Mouse (Mus musculus): ENCODE data around the gene Hrh2. TPM values are rescaled to one million over a fixed set of nuclear protein-coding genes. Genes with fewer than 3 reads are reported as not detected.

Hrh2 gene
- polyA plus RNA-seq, 1 experiment from 2014 or later: 0.11 TPM

- WGBS: 26% methylated on average over 8 of the region's 8 CpGs
- H3K4me2 ChIP-seq (replicated peaks): no peak overlapping the region
- H3K27me3 ChIP-seq (replicated peaks): peaks cover 4% of the 10 kb centered on the region; the same call in 1 of the 2 replicates
- H3K9ac ChIP-seq: no peak overlapping the region
- ATAC-seq: no peak
- no peaks in the 10 kb centered on the region for H3K36me3 ChIP-seq
- no peaks in the 10 kb centered on the region for H3K4me1 ChIP-seq (replicated peaks)
- no peak overlapping the region for H3K4me3 ChIP-seq (replicated peaks)
- no peak overlapping the region for H3K27ac ChIP-seq
- no peaks in the 10 kb centered on the region for H3K9me3 ChIP-seq
Measured at GRCm38 (mm10) chr13:54258231-54258743, 66.4 kb downstream of the Hrh2 start.

- H3K36me3 ChIP-seq: no peaks in the 10 kb centered on the region
- H3K27me3 ChIP-seq (replicated peaks): peaks cover 4% of the 10 kb centered on the region; the same call in 1 of the 2 replicates
- no peaks in the 10 kb centered on the region for H3K4me1 ChIP-seq (replicated peaks)
- H3K9ac ChIP-seq: no peak overlapping the region
- H3K27ac ChIP-seq: no peak overlapping the region
- ATAC-seq: no peak
- WGBS: 24% methylated on average over 8 of the region's 8 CpGs
- no peak overlapping the region for H3K4me3 ChIP-seq (replicated peaks)
- H3K9me3 ChIP-seq: no peaks in the 10 kb centered on the region
- H3K4me2 ChIP-seq (replicated peaks): no peak overlapping the region
Measured at GRCm38 (mm10) chr13:54260318-54260717, 68.4 kb downstream of the Hrh2 start.

GRCm38 (mm10) chr13:54262741-54263510, 71.0 kb downstream of the Hrh2 start:
- ATAC-seq: no peak
- WGBS: 87% methylated on average over 15 of the region's 15 CpGs
- H3K4me2 ChIP-seq (replicated peaks): no peak overlapping the region
- no peak overlapping the region for H3K4me3 ChIP-seq (replicated peaks)
- H3K9ac ChIP-seq: no peak overlapping the region
- H3K27ac ChIP-seq: no peak overlapping the region
- H3K9me3 ChIP-seq: no peaks in the 10 kb centered on the region
- H3K4me1 ChIP-seq (replicated peaks): no peaks in the 10 kb centered on the region
- H3K36me3 ChIP-seq: no peaks in the 10 kb centered on the region
- 0 out of 2 replicates have a peak, but pooled peaks cover 4% of the 10 kb centered on the region for H3K27me3 ChIP-seq (replicated peaks)

- Histone ChIP-seq H3K4me2 (replicated peaks) (no peak overlapping the region), H3K27ac (no peak overlapping the region), H3K9ac (no peak overlapping the region), H3K27me3 (replicated peaks) (0 out of 2 replicates have a peak, but pooled peaks cover 4% of the 10 kb centered on the region), H3K36me3 (no peaks in the 10 kb centered on the region), H3K4me3 (replicated peaks) (no peak overlapping the region), H3K9me3 (no peaks in the 10 kb centered on the region), H3K4me1 (replicated peaks) (no peaks in the 10 kb centered on the region)
- 63% methylated on average over 6 of the region's 6 CpGs for WGBS
- no peak for ATAC-seq
Measured at GRCm38 (mm10) chr13:54263641-54264040, 71.7 kb downstream of the Hrh2 start.

GRCm38 (mm10) chr13:54266472-54266871, 74.5 kb downstream of the Hrh2 start:
- Histone ChIP-seq H3K9me3 (no peaks in the 10 kb centered on the region), H3K4me2 (replicated peaks) (no peak overlapping the region), H3K36me3 (no peaks in the 10 kb centered on the region), H3K27ac (no peak overlapping the region), H3K4me1 (replicated peaks) (no peaks in the 10 kb centered on the region), H3K9ac (no peak overlapping the region), H3K27me3 (replicated peaks) (no peaks in the 10 kb centered on the region), H3K4me3 (replicated peaks) (no peak overlapping the region)
- WGBS: 12% methylated on average over 9 of the region's 9 CpGs
- ATAC-seq: no peak

GRCm38 (mm10) chr13:54269087-54269486, 77.2 kb downstream of the Hrh2 start:
- Histone ChIP-seq H3K9me3 (no peaks in the 10 kb centered on the region), H3K9ac (no peak overlapping the region), H3K27me3 (replicated peaks) (no peaks in the 10 kb centered on the region), H3K4me2 (replicated peaks) (no peak overlapping the region), H3K36me3 (no peaks in the 10 kb centered on the region), H3K4me3 (replicated peaks) (no peak overlapping the region), H3K27ac (no peak overlapping the region), H3K4me1 (replicated peaks) (no peaks in the 10 kb centered on the region)
- ATAC-seq: no peak
- WGBS: 81% methylated on average over 3 of the region's 3 CpGs

- no peak overlapping the region for H3K4me3 ChIP-seq (replicated peaks)
- no peak overlapping the region for H3K9ac ChIP-seq
- no peaks in the 10 kb centered on the region for H3K4me1 ChIP-seq (replicated peaks)
- H3K9me3 ChIP-seq: no peaks in the 10 kb centered on the region
- H3K27ac ChIP-seq: no peak overlapping the region
- H3K4me2 ChIP-seq (replicated peaks): no peak overlapping the region
- H3K36me3 ChIP-seq: no peaks in the 10 kb centered on the region
- ATAC-seq: no peak
- 65% methylated on average over 8 of the region's 8 CpGs for WGBS
- H3K27me3 ChIP-seq (replicated peaks): no peaks in the 10 kb centered on the region
Measured at GRCm38 (mm10) chr13:54269628-54270027, 77.7 kb downstream of the Hrh2 start.

GRCm38 (mm10) chr13:54272076-54272475, 80.1 kb downstream of the Hrh2 start:
- no peak overlapping the region for H3K4me2 ChIP-seq (replicated peaks)
- no peaks in the 10 kb centered on the region for H3K9me3 ChIP-seq
- H3K4me1 ChIP-seq (replicated peaks): no peaks in the 10 kb centered on the region
- H3K4me3 ChIP-seq (replicated peaks): no peak overlapping the region
- H3K9ac ChIP-seq: no peak overlapping the region
- H3K36me3 ChIP-seq: no peaks in the 10 kb centered on the region
- no peak for ATAC-seq
- no peaks in the 10 kb centered on the region for H3K27me3 ChIP-seq (replicated peaks)
- H3K27ac ChIP-seq: no peak overlapping the region
- 81% methylated on average over 7 of the region's 7 CpGs for WGBS

GRCm38 (mm10) chr13:54277406-54277805, 85.5 kb downstream of the Hrh2 start:
- no peak overlapping the region for H3K27ac ChIP-seq
- H3K9me3 ChIP-seq: no peaks in the 10 kb centered on the region
- H3K4me2 ChIP-seq (replicated peaks): no peak overlapping the region
- peaks cover 5% of the 10 kb centered on the region for H3K27me3 ChIP-seq (replicated peaks)
- no peaks in the 10 kb centered on the region for H3K36me3 ChIP-seq
- no peak overlapping the region for H3K9ac ChIP-seq
- WGBS: 81% methylated on average over 6 of the region's 6 CpGs
- H3K4me1 ChIP-seq (replicated peaks): peaks cover under 1% of the 10 kb centered on the region; the same call in 1 of the 2 replicates
- H3K4me3 ChIP-seq (replicated peaks): no peak overlapping the region
- no peak for ATAC-seq

- Histone ChIP-seq H3K4me3 (replicated peaks) (no peak overlapping the region), H3K9ac (no peak overlapping the region), H3K9me3 (no peaks in the 10 kb centered on the region), H3K36me3 (no peaks in the 10 kb centered on the region), H3K27me3 (replicated peaks) (peaks cover 5% of the 10 kb centered on the region), H3K27ac (no peak overlapping the region), H3K4me1 (replicated peaks) (peaks cover 5% of the 10 kb centered on the region; the same call in 1 of the 2 replicates), H3K4me2 (replicated peaks) (no peak overlapping the region)
- 73% methylated on average over 7 of the region's 7 CpGs for WGBS
- ATAC-seq: no peak
Measured at GRCm38 (mm10) chr13:54280366-54280765, 88.4 kb downstream of the Hrh2 start.

GRCm38 (mm10) chr13:54281149-54281548, 89.2 kb downstream of the Hrh2 start:
- Histone ChIP-seq H3K36me3 (no peaks in the 10 kb centered on the region), H3K9ac (no peak overlapping the region), H3K4me3 (replicated peaks) (no peak overlapping the region), H3K4me2 (replicated peaks) (no peak overlapping the region), H3K9me3 (no peaks in the 10 kb centered on the region), H3K4me1 (replicated peaks) (peaks cover 5% of the 10 kb centered on the region; the same call in 1 of the 2 replicates), H3K27ac (no peak overlapping the region), H3K27me3 (replicated peaks) (peaks cover 5% of the 10 kb centered on the region)
- 69% methylated on average over 7 of the region's 7 CpGs for WGBS
- ATAC-seq: no peak

GRCm38 (mm10) chr13:54281623-54282022, 89.7 kb downstream of the Hrh2 start:
- H3K4me1 ChIP-seq (replicated peaks): peaks cover 5% of the 10 kb centered on the region; the same call in 1 of the 2 replicates
- peaks cover 5% of the 10 kb centered on the region for H3K27me3 ChIP-seq (replicated peaks)
- 33% methylated on average over 8 of the region's 8 CpGs for WGBS
- no peak for ATAC-seq
- no peak overlapping the region for H3K9ac ChIP-seq
- no peak overlapping the region for H3K4me3 ChIP-seq (replicated peaks)
- H3K9me3 ChIP-seq: no peaks in the 10 kb centered on the region
- H3K27ac ChIP-seq: no peak overlapping the region
- no peaks in the 10 kb centered on the region for H3K36me3 ChIP-seq
- no peak overlapping the region for H3K4me2 ChIP-seq (replicated peaks)
